Mouse (Mus musculus) forebrain, embryonic 11.5 days (tissue): ENCODE results near the gene Rab13. TPM values are rescaled to one million over a fixed set of nuclear protein-coding genes. Genes with fewer than 3 reads are reported as not detected.

ENCODE experiments used
- ATAC-seq: fragments of 200-750 bp; cut with Nextera tagmentation; replicated peaks from 2 replicates; pipeline ENCODE4 v1.8.0; 2017; ENCODE audit warnings: moderate TSS enrichment; ENCODE audit not compliant: low FRiP score
- DNase-seq: peaks from one replicate; pipeline ENCODE4 v3.0.0-alpha.2; 2017; ENCODE audit warnings: low spot score
- H3K27ac ChIP-seq: fragments of 300-500 bp; sonication (generic); 2 replicates; pipeline ENCODE4 v1.5.1; 2014; ENCODE audit warnings: low read depth, low read length
- H3K27me3 ChIP-seq: fragments of 300-500 bp; sonication (generic); 2 replicates; pipeline ENCODE4 v1.6.1; 2014; ENCODE audit warnings: mild to moderate bottlenecking, low read length, mixed read lengths; ENCODE audit not compliant: control insufficient read depth, insufficient read depth
- H3K36me3 ChIP-seq: fragments of 300-500 bp; sonication (generic); 2 replicates; pipeline ENCODE4 v1.6.1; 2014; ENCODE audit warnings: mild to moderate bottlenecking, low read length, moderate library complexity, mixed read lengths; ENCODE audit not compliant: control insufficient read depth, insufficient read depth
- H3K4me1 ChIP-seq: fragments of 300-500 bp; sonication (generic); replicated peaks from 2 replicates; pipeline ENCODE4 v1.6.1; 2014; ENCODE audit warnings: low read length, mixed read lengths; ENCODE audit not compliant: control insufficient read depth, insufficient read depth
- H3K4me2 ChIP-seq: fragments of 300-500 bp; sonication (generic); 2 replicates; pipeline ENCODE4 v1.6.1; 2014; ENCODE audit warnings: low read depth, mild to moderate bottlenecking, low read length, moderate library complexity, mixed read lengths; ENCODE audit not compliant: severe bottlenecking
- H3K4me3 ChIP-seq: fragments of 300-500 bp; sonication (generic); 2 replicates; pipeline ENCODE4 v1.5.1; 2014; ENCODE audit warnings: low read depth, low read length
- H3K9ac ChIP-seq: fragments of 300-500 bp; sonication (generic); 2 replicates; pipeline ENCODE4 v1.6.1; 2014; ENCODE audit warnings: low read length
- H3K9me3 ChIP-seq: fragments of 300-500 bp; sonication (generic); 2 replicates; pipeline ENCODE4 v1.6.1; 2016; ENCODE audit warnings: low read length, mixed read lengths; ENCODE audit not compliant: control insufficient read depth
- WGBS: fragments of 180-500 bp; shearing (Covaris S2); extraction: QIAGEN DNeasy Blood & Tissue Kit; methylation state at CpG from one replicate; pipeline ENCODE4 v1.1.7; 2014; 5-methylcytosine and 5-hydroxymethylcytosine counted together
- polyA plus RNA-seq: library from polyadenylated mRNA; unstranded; fragments of >200 nt; fragmentation: Nextera tagmentation; extraction: Ambion mirVana; gene quantifications from 2 replicates; pipeline ENCODE4 v1.2.1, GENCODE M21; 2014

Gene Rab13
- polyA plus RNA-seq, 1 experiment from 2014 or later = 14.7 TPM

DNA sequence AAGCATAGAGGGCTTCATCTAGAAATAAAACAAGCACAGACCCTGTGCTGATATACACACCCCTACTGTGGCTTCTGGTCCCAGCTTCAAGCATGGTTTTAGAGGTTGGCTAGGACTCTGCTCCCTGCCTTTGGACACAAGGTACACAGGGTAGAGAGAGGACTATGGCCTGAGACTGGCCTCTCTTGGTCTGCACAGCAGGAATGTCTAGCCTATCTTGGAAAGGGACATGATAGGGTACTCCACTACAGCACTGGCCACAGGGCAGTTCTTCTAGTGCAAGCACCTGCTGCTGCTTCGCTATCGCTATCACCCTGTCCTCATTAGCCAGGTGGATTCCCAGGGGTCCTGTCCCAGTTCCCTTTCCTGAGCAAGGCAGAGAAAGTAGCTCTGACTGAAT lies 27.8 kb downstream of the Rab13 start:
- Histone ChIP-seq H3K9ac (no peak overlapping the region), H3K4me3 (no peak overlapping the region), H3K36me3 (no peaks in the 10 kb centered on the region), H3K27me3 (no peaks in the 10 kb centered on the region), H3K27ac (no peak overlapping the region), H3K4me1 (peaks cover 4% of the 10 kb centered on the region; the same call in 1 of the 2 replicates), H3K4me2 (no peak overlapping the region), H3K9me3 (no peaks in the 10 kb centered on the region)
- 83% methylated on average over 2 of the region's 2 CpGs for WGBS
- ATAC-seq (no peak), DNase-seq (no peak)

DNA sequence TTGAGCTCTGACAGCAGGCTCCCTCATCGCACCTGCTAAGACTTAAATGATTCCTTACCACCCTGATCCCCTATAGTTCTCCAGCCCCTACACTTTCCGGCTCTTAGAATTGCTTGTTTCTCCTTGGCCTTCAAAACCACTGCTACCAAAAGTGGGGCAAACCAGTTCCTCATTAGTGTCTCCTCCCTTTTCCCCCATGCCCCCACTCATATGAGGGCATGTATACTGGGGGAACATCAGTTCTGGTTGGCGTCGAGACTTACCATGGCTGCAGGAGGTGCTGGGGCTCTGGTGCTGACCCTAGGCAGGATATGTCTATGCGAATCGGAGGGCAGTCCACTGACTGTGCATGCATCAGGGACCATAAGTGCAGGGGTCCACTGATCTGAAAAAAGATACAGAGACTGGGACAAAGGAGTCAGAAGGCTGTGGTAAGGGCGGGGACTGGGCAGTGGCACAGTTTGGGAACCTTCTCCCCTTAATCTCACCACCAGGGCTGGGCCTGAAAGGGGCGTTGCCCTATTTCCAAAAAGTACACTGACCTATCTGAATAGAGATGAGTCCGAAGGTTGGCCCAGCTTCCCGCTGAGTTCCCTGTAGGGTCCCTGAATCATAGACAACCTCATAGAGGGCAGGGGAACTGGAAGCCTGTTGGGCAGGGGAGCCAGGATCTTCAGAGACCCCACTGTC lies 28.3 kb downstream of the Rab13 start:
- 0 out of 2 replicates have a peak, but pooled peaks have one; percentile 4 for ATAC-seq
- WGBS = 87% methylated on average over 10 of the region's 10 CpGs
- H3K27ac ChIP-seq = no peak overlapping the region

DNA sequence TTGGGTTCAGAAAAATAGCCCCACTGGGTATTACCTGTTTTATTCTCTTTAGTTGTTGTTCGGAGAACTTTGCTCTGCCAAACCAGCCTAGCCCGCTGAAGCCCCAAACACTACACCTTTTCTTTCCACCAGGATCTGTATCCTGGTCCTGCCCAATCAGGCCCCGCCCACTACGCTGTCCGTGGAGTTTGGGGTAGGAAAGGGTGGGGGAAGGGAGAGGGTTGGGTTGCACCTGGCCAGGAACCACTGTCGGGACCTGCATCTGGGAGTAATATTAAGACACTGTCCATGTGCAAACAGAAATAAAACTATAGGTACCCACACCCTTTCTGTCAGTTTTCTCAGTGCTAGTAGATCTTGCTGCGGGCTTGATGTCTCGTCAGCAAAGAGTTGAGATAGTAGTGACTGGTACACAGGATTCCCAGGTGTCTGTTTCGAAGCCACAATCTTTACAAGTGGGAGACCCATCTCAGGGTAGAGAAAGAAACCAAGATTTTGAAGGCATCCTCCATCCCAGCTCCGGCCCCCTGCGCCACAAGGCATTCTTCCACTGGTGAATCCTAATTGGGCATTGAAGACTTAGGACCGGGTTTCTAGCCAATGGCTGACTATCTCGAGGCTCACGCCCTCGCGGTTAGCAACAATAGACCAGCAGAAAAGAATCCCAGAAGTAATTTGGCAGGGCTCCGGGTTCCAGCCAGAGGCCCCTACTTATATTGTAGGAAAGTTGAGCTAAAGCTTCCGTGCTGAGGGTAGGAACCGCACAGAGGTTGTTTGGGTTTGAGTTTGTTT lies 29.7 kb downstream of the Rab13 start, which contains the start of gene Creb3l4:
TSS of gene Creb3l4 (minus strand) at position 529 of the 792 bp plus-strand sequence.
- 2% methylated on average over 19 of the region's 19 CpGs for WGBS
- Histone ChIP-seq H3K27me3 (no peaks in the 10 kb centered on the region), H3K4me1 (peaks cover 6% of the 10 kb centered on the region; the same call in 1 of the 2 replicates), H3K9me3 (no peaks in the 10 kb centered on the region), H3K4me2 (peak within 1 kb of the TSS; percentile 51), H3K4me3 (peak within 1 kb of the TSS; percentile 29), H3K36me3 (no peaks in the 10 kb centered on the region), H3K9ac (peak within 1 kb of the TSS; percentile 30), H3K27ac (peak within 1 kb of the TSS; percentile 57; the same call in 1 of the 2 replicates)
- ATAC-seq (peak; percentile 80), DNase-seq (peak; percentile 81)

More for the DNA sequence above, 28.3 kb downstream of the Rab13 start:
- H3K4me1 ChIP-seq = peaks cover 4% of the 10 kb centered on the region; the same call in 1 of the 2 replicates
- no peak overlapping the region for H3K9ac ChIP-seq
- no peak overlapping the region for H3K4me2 ChIP-seq
- H3K4me3 ChIP-seq = no peak overlapping the region
- no peaks in the 10 kb centered on the region for H3K27me3 ChIP-seq
- H3K9me3 ChIP-seq = no peaks in the 10 kb centered on the region
- H3K36me3 ChIP-seq = no peaks in the 10 kb centered on the region
- DNase-seq = no peak

DNA sequence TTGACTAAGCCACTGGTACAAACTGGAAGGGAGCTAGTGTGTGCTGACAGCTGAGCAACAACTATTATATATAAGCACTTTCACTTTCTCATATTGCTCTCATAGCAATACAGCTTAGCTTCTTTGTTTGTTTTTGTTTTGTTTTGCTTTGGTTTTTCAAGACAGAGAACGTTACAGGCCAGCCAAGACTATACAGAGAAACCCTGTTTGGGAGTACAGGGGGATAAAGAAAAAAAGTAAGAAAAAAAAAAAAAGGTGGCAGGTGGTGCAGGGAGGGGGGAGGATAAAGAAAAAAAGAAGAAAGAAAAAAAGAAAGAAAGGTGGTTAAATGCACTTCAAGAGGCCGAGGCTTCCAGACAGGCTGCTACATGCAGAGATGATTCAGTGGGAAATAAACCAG lies 31.9 kb downstream of the Rab13 start:
- Histone ChIP-seq H3K36me3 (no peaks in the 10 kb centered on the region), H3K9ac (no peak overlapping the region), H3K4me3 (no peak overlapping the region), H3K27ac (no peak overlapping the region), H3K4me2 (no peak overlapping the region), H3K9me3 (no peaks in the 10 kb centered on the region), H3K4me1 (peaks cover 11% of the 10 kb centered on the region), H3K27me3 (no peaks in the 10 kb centered on the region)
- 75% methylated on average over 2 of the region's 2 CpGs for WGBS
- DNase-seq = no peak
- ATAC-seq = no peak

DNA sequence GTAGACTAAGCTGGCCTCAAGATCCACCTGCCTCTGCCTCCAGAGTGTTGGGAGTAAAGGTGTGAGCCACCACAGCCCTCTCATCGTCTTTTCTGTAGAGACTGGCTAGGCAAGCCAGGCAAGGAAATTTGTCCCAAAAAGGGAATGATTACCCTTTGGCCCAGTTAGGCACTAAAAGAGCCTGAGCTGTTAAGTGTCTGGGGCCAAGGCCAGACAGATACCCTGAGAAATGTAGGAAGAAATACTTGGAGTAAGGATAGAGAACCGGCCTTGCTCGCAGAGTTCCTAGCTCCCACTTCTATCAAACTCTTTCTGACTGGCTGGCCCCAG lies 34.1 kb downstream of the Rab13 start:
- WGBS = 0% methylated on average over 3 of the region's 3 CpGs
- ATAC-seq (peak; percentile 14), DNase-seq (no peak)
- H3K4me2 ChIP-seq = peak overlapping the region; percentile 50
- no peaks in the 10 kb centered on the region; the same call in 1 of the 2 replicates for H3K36me3 ChIP-seq
- no peaks in the 10 kb centered on the region for H3K9me3 ChIP-seq
- H3K27ac ChIP-seq = peak overlapping the region; percentile 74
- H3K4me1 ChIP-seq = peaks cover 11% of the 10 kb centered on the region
- H3K4me3 ChIP-seq = peak overlapping the region; percentile 55
- H3K9ac ChIP-seq = peak overlapping the region; percentile 51
- H3K27me3 ChIP-seq = no peaks in the 10 kb centered on the region

DNA sequence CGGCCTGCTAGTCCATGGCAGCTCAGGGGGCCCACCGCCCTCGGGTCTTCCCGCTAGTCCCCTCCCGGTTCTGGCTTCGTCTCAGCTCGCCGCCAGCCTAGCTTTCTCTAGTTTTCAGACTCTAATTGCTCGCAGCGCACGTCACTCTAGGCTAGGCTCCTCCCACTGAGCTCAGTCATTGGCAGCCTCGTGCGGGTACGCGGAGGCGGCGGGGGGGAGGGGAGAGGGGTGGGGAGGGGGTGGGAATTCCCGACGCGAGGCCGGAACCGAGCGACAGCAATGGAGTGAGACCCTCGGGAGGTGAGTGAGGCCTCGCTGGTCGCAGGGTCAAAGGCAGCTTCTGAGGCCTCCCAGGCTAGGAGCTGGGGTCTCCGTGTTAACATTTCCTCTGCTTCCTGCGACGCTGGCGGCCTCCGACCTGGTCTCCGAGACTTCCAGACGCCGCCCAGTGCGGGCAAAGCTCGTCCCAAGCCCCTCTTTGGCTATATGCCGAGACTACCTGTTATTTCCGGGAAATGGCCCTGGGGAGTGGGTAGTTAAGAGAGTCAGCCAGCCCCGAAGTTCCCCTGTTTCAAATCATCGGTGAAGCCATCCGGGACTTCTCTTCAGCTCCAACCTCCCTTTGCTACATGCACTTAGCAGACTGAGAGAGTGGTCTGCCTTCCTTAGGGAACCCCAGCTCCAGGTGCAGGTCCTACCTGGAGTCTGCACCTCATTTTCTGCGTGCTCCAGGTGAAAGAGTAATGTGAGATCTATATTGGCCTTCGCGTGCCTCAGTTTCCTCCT lies 34.7 kb downstream of the Rab13 start, which contains the start of gene Slc39a1:
TSS of gene Slc39a1 (plus strand) at position 213 of the 786 bp plus-strand sequence.
- WGBS = under 1% methylated on average over 42 of the region's 44 CpGs
- Histone ChIP-seq H3K9me3 (no peaks in the 10 kb centered on the region), H3K4me1 (peaks cover 9% of the 10 kb centered on the region), H3K36me3 (no peaks in the 10 kb centered on the region; the same call in 1 of the 2 replicates), H3K27ac (peak within 1 kb of the TSS; percentile 74), H3K27me3 (no peaks in the 10 kb centered on the region), H3K4me3 (peak within 1 kb of the TSS; percentile 55), H3K9ac (peak within 1 kb of the TSS; percentile 75), H3K4me2 (peak within 1 kb of the TSS; percentile 96)
- peak; percentile 97 for DNase-seq
- peak; percentile 94 for ATAC-seq

DNA sequence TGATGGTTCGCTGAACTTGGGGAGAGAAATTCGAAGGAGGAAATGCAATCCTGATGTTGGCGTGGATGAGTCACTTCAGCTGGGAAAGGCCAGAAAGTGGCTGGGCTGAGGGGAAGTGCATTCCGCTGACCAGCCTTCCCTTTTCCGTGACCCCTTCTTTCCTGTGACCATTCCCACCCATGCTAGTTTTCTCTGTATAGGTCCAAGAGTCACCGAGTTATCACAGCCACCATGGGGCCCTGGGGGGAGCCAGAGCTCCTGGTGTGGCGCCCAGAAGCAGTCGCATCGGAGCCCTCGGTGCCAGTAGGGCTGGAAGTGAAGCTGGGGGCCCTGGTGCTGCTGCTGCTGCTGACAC lies 35.2 kb downstream of the Rab13 start:
- Histone ChIP-seq H3K36me3 (no peaks in the 10 kb centered on the region; the same call in 1 of the 2 replicates), H3K4me1 (peaks cover 8% of the 10 kb centered on the region), H3K27me3 (no peaks in the 10 kb centered on the region), H3K4me3 (peak overlapping the region; percentile 55), H3K9ac (peak overlapping the region; percentile 75), H3K27ac (no peak overlapping the region), H3K4me2 (peak overlapping the region; percentile 96), H3K9me3 (no peaks in the 10 kb centered on the region)
- no peak for DNase-seq
- no peak for ATAC-seq
- 15% methylated on average over 10 of the region's 10 CpGs for WGBS

DNA sequence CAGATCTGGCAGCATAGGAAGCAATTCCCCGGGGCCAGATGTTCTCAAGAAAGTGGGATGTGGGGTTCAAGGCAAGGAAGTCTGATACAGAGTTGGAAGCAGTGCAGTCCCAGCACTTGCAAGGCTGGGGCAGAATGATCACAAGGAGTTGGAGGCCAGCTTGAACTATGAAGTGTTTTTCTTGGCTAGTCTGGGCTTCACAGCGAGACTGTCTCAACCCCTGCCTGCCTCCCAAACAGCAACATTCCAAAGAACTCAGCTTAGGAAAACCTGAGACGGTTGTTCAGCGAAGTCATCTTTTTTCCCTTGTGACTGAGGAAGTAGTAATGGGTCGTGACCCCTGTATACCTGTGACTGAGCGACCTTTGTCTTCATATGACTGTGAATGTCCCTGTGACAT lies 37.3 kb downstream of the Rab13 start:
- DNase-seq (no peak), ATAC-seq (no peak)
- Histone ChIP-seq H3K4me3 (no peak overlapping the region), H3K4me2 (no peak overlapping the region), H3K9me3 (no peaks in the 10 kb centered on the region), H3K27me3 (no peaks in the 10 kb centered on the region), H3K4me1 (peaks cover 13% of the 10 kb centered on the region), H3K27ac (no peak overlapping the region), H3K9ac (no peak overlapping the region), H3K36me3 (no peaks in the 10 kb centered on the region; the same call in 1 of the 2 replicates)
- WGBS = 90% methylated on average over 6 of the region's 6 CpGs
